Mouse (Mus musculus) embryonic facial prominence, embryonic 10.5 days (tissue): Measurements from ENCODE around the gene Emp1. TPM values are rescaled to one million over a fixed set of nuclear protein-coding genes. Genes with fewer than 3 reads are reported as not detected.

Experiments
- DNase-seq: peaks from one replicate; pipeline ENCODE4 v3.0.0-alpha.2; 2017; ENCODE audit warnings: low spot score
- H3K27ac ChIP-seq: fragments of 300-500 bp; sonication (generic); replicated peaks from 2 replicates; pipeline ENCODE4 v1.5.1; 2016; ENCODE audit warnings: mild to moderate bottlenecking
- H3K27me3 ChIP-seq: fragments of 300-500 bp; sonication (generic); replicated peaks from 2 replicates; pipeline ENCODE4 v1.6.1; 2016; ENCODE audit warnings: low read depth, mild to moderate bottlenecking; ENCODE audit not compliant: poor library complexity, severe bottlenecking
- H3K36me3 ChIP-seq: fragments of 300-500 bp; sonication (generic); replicated peaks from 2 replicates; pipeline ENCODE4 v1.6.1; 2016; ENCODE audit warnings: mild to moderate bottlenecking, moderate library complexity
- H3K4me1 ChIP-seq: fragments of 300-500 bp; sonication (generic); 2 replicates; pipeline ENCODE4 v1.6.1; 2016
- H3K4me3 ChIP-seq: fragments of 300-500 bp; sonication (generic); 2 replicates; pipeline ENCODE4 v1.5.1; 2016; ENCODE audit warnings: mild to moderate bottlenecking, moderate library complexity
- H3K9me3 ChIP-seq: fragments of 300-500 bp; sonication (generic); 2 replicates; pipeline ENCODE4 v1.6.1; 2016; ENCODE audit warnings: mild to moderate bottlenecking
- WGBS: fragments of 180-500 bp; shearing (Covaris S2); methylation state at CpG from one replicate; pipeline ENCODE4 v1.1.7; 2016; 5-methylcytosine and 5-hydroxymethylcytosine counted together
- polyA plus RNA-seq: library from polyadenylated mRNA; unstranded; fragments of >200 nt; fragmentation: Nextera tagmentation; extraction: Ambion mirVana; gene quantifications from 2 replicates; pipeline ENCODE4 v1.2.1, GENCODE M21; 2016

Emp1 gene
- polyA plus RNA-seq, 1 experiment from 2014 or later, result 7.7 TPM

DNA sequence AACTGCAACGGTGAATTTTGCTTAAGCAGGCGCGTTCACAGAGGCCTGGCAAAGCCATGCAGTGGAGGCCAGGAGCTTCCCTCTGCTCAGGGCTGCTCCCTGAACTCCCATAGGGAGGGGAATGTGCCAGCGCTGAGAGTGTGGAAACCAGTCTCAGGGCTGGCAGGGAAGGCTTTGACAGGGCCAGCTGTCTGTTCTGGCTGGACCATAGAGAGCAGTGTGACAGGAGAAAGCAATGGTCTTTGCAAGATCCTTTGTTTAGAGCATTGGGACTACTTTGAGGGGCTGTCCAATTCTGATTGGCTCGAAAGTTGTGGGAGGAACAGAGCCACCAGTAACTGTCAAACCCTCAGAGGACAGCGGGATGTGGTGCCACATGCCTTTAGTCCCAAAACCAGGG lies 5.9 kb downstream of the Emp1 start:
- H3K4me1 ChIP-seq, result peaks cover 53% of the 10 kb centered on the region
- peak overlapping the region; percentile 55 for H3K27ac ChIP-seq
- DNase-seq, result no peak
- H3K4me3 ChIP-seq, result no peak overlapping the region
- H3K9me3 ChIP-seq, result no peaks in the 10 kb centered on the region
- no peaks in the 10 kb centered on the region for H3K36me3 ChIP-seq
- 64% methylated on average over 6 of the region's 6 CpGs for WGBS
- no peaks in the 10 kb centered on the region for H3K27me3 ChIP-seq

- peak; percentile 23 for DNase-seq
- H3K9me3 ChIP-seq, result no peaks in the 10 kb centered on the region
- peaks cover 41% of the 10 kb centered on the region for H3K4me1 ChIP-seq
- H3K27me3 ChIP-seq, result no peaks in the 10 kb centered on the region
- no peak overlapping the region for H3K4me3 ChIP-seq
- H3K27ac ChIP-seq, result peak overlapping the region; percentile 61
- H3K36me3 ChIP-seq, result no peaks in the 10 kb centered on the region
- 59% methylated on average over 5 of the region's 5 CpGs for WGBS
Measured at GRCm38 (mm10) chr6:135369551-135369968, 7.2 kb downstream of the Emp1 start.

DNA sequence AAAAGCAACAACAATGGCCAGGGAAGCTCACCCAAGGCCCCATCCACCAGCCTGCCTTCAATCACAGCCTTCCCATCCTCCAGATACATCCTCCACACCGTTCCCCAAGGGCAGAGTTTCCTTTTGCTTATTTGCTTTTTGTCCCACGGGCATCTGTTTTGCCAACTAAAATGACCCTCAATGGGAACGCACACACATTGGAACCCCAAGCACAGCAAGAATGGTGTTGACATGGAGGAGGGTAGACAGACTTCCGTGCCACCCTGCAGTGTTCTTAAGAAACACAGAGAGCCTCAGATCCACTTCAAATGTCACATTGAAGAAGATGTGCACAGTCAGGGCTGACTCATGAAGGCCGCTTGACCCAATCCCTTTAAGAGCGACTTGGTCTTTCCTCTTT lies 8.6 kb downstream of the Emp1 start:
- H3K36me3 ChIP-seq, result no peaks in the 10 kb centered on the region
- H3K4me1 ChIP-seq, result peaks cover 37% of the 10 kb centered on the region
- WGBS, result 74% methylated on average over 6 of the region's 6 CpGs
- no peak overlapping the region for H3K4me3 ChIP-seq
- no peaks in the 10 kb centered on the region; the same call in 1 of the 2 replicates for H3K27me3 ChIP-seq
- H3K9me3 ChIP-seq, result no peaks in the 10 kb centered on the region
- peak overlapping the region; percentile 51 for H3K27ac ChIP-seq
- no peak for DNase-seq

DNA sequence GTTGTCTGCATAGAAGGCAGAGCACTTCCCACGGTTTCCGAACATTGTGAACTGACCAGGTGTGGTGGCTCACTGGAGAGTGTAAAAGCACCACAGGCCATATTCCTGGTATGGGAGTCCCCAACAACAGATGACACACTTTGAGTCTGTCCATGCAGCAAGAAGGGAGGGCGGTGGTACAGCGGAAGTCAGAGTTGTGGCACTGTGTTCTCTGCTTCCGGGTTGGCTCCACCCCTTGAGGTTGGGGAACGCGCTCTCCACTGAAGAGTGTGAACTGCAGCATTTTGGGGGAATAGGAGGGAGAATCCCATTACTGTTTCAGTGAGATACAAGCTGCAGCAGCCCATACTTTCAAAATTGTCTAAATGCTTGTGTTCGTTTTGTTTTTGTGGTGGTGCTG lies 11.0 kb downstream of the Emp1 start:
- H3K27ac ChIP-seq, result no peak overlapping the region
- WGBS, result 87% methylated on average over 8 of the region's 8 CpGs
- no peak for DNase-seq
- no peaks in the 10 kb centered on the region for H3K9me3 ChIP-seq
- peaks cover 37% of the 10 kb centered on the region for H3K4me1 ChIP-seq
- no peaks in the 10 kb centered on the region for H3K36me3 ChIP-seq
- no peak overlapping the region for H3K4me3 ChIP-seq
- H3K27me3 ChIP-seq, result peaks cover 10% of the 10 kb centered on the region

- Histone ChIP-seq H3K27ac (no peak overlapping the region), H3K4me3 (no peak overlapping the region), H3K27me3 (peaks cover 10% of the 10 kb centered on the region), H3K9me3 (no peaks in the 10 kb centered on the region), H3K4me1 (peaks cover 17% of the 10 kb centered on the region), H3K36me3 (no peaks in the 10 kb centered on the region)
- WGBS, result 66% methylated on average over 5 of the region's 5 CpGs
- no peak for DNase-seq
Measured at GRCm38 (mm10) chr6:135375818-135376217, 13.5 kb downstream of the Emp1 start.

DNA sequence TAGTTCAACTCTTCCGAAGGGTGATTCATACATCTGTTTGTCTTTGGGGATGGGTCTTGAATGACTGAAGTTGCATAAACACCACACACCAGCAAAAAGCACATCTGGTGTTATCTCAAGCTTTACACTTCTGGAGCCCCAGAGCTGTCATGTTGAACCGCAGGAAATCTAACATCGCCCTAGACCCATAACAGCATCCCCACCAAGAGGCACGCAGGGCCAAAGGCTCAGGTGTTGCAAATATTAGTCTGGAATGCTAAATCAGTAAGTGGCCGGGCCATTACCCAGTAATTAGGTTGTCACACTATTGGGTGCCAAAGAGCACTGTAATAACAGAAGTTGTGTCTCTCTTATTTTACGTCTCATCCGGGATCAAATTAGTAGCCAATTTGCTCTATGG lies 13.9 kb downstream of the Emp1 start:
- H3K27me3 ChIP-seq, result peaks cover 10% of the 10 kb centered on the region
- no peak overlapping the region for H3K4me3 ChIP-seq
- 72% methylated on average over 7 of the region's 7 CpGs for WGBS
- H3K9me3 ChIP-seq, result no peaks in the 10 kb centered on the region
- peaks cover 13% of the 10 kb centered on the region for H3K4me1 ChIP-seq
- no peak overlapping the region for H3K27ac ChIP-seq
- H3K36me3 ChIP-seq, result no peaks in the 10 kb centered on the region
- no peak for DNase-seq

DNA sequence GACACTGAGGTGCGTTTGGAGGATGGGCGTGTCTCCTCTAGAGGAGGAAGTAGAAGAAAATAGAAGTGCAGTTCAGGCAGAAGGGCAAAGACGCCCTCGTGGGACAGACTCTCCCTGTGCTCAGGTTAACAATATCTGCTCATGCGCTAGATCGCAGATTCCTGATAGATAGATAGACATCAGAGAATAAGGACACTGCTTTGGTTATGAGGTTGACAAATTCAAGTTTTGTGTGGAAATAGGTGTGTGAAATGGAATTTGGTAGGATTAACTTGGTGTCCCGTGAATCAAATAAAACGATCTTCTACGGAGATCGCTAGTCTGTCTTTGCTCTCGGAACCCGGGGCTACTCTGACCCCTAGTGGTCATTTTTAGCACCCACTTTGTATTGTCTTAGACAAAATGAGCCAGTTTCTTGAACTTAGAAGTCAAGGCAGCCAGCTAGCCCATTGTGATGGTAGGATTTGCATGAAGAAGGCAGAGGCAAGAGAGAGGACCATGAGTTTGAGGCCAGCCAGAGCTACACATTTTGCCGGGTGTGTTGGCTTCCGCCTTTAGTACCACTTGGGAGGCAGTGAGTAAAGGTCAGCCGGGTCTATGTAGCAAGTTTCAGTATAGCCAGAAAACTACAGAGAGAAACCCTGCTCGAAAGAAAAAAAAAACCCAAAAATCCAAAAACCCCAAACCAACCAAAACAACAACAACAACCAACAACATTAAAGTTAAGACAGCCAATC lies 15.4 kb downstream of the Emp1 start:
- WGBS, result 21% methylated on average over 16 of the region's 16 CpGs
- H3K27me3 ChIP-seq, result peaks cover 10% of the 10 kb centered on the region
- no peak overlapping the region for H3K27ac ChIP-seq
- no peaks in the 10 kb centered on the region for H3K36me3 ChIP-seq
- 0 out of 2 replicates have a peak, but pooled peaks cover 3% of the 10 kb centered on the region for H3K9me3 ChIP-seq
- peak overlapping the region; percentile 43 for H3K4me3 ChIP-seq
- H3K4me1 ChIP-seq, result peaks cover 13% of the 10 kb centered on the region
- peak; percentile 65 for DNase-seq

- DNase-seq, result no peak
- Histone ChIP-seq H3K4me1 (no peaks in the 10 kb centered on the region), H3K36me3 (no peaks in the 10 kb centered on the region), H3K27ac (no peak overlapping the region), H3K4me3 (no peak overlapping the region), H3K9me3 (0 out of 2 replicates have a peak, but pooled peaks cover 3% of the 10 kb centered on the region), H3K27me3 (no peaks in the 10 kb centered on the region)
Measured at GRCm38 (mm10) chr6:135383919-135384318, 21.6 kb downstream of the Emp1 start.

- Histone ChIP-seq H3K27ac (no peak overlapping the region), H3K9me3 (0 out of 2 replicates have a peak, but pooled peaks cover 3% of the 10 kb centered on the region), H3K4me1 (no peaks in the 10 kb centered on the region), H3K4me3 (no peak overlapping the region), H3K27me3 (no peaks in the 10 kb centered on the region), H3K36me3 (no peaks in the 10 kb centered on the region)
- WGBS, result 79% methylated on average over 8 of the region's 8 CpGs
- DNase-seq, result no peak
Measured at GRCm38 (mm10) chr6:135385738-135386459, 23.6 kb downstream of the Emp1 start.

DNA sequence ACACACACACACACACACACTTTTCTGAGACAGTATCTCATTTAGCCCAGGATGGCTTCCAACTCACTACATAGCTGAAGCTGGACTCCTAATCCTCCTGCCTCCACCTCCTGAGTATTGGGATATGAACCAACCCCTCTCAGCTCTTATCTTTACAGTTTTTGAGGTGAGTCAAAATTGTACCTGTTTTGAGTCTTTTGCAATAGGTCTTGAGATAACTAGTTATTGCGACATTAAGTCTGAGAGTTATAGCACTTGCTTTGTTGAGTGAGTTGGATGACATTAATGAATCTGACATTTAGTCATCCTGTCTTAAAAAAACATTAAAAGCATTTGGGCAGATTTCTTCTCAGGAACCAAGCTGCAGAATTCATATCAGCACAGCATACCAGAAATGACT lies 25.3 kb downstream of the Emp1 start:
- Histone ChIP-seq H3K36me3 (no peaks in the 10 kb centered on the region), H3K4me1 (no peaks in the 10 kb centered on the region), H3K9me3 (0 out of 2 replicates have a peak, but pooled peaks cover 2% of the 10 kb centered on the region), H3K4me3 (no peak overlapping the region), H3K27me3 (no peaks in the 10 kb centered on the region), H3K27ac (no peak overlapping the region)
- no peak for DNase-seq
- 98% methylated on average over 1 of the region's 1 CpGs for WGBS

- Histone ChIP-seq H3K9me3 (no peaks in the 10 kb centered on the region), H3K36me3 (no peaks in the 10 kb centered on the region), H3K4me3 (no peak overlapping the region), H3K4me1 (no peaks in the 10 kb centered on the region), H3K27ac (no peak overlapping the region), H3K27me3 (no peaks in the 10 kb centered on the region)
- WGBS, result 80% methylated on average over 8 of the region's 8 CpGs
- no peak for DNase-seq
Measured at GRCm38 (mm10) chr6:135388711-135389110, 26.4 kb downstream of the Emp1 start.

DNA sequence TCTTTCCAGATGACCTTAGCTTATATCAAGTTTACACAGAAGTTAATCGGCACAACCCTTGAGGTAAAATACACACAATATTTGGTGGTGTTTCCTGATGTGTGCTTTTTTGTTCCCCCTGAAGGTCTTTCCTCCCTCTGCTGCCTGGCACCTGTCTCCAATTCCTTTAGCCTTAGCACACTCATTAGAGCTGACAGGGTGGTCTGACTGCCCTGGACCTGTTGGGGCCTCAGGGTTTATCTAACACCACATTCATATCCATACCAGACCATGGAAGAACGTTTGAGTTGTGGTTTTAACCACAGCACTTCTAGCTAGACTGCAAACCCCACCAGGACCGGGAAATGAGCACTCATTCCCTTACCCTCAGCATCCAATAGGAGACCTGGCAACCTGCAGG lies 28.1 kb downstream of the Emp1 start:
- WGBS, result 67% methylated on average over 3 of the region's 3 CpGs
- Histone ChIP-seq H3K9me3 (no peaks in the 10 kb centered on the region), H3K27ac (no peak overlapping the region), H3K27me3 (no peaks in the 10 kb centered on the region), H3K36me3 (no peaks in the 10 kb centered on the region), H3K4me3 (no peak overlapping the region), H3K4me1 (no peaks in the 10 kb centered on the region)
- no peak for DNase-seq

- Histone ChIP-seq H3K27ac (no peak overlapping the region), H3K27me3 (no peaks in the 10 kb centered on the region), H3K4me1 (no peaks in the 10 kb centered on the region), H3K9me3 (no peaks in the 10 kb centered on the region), H3K36me3 (no peaks in the 10 kb centered on the region), H3K4me3 (no peak overlapping the region)
- DNase-seq, result no peak
- WGBS, result 82% methylated on average over 8 of the region's 8 CpGs
Measured at GRCm38 (mm10) chr6:135395375-135395774, 33.0 kb downstream of the Emp1 start.
